Mouse (Mus musculus): ENCODE results near the gene Arhgef7. TPM values are rescaled to one million over a fixed set of nuclear protein-coding genes. Genes with fewer than 3 reads are reported as not detected.

Gene Arhgef7
- polyA plus RNA-seq, 1 experiment from 2014 or later = 73.1 TPM

- peaks cover 14% of the 10 kb centered on the region for H3K4me1 ChIP-seq
- no peak overlapping the region for H3K4me3 ChIP-seq
- H3K27ac ChIP-seq (replicated peaks) = no peak overlapping the region
- no peaks in the 10 kb centered on the region for H3K9me3 ChIP-seq
- H3K4me2 ChIP-seq (replicated peaks) = no peak overlapping the region
- H3K9ac ChIP-seq (replicated peaks) = no peak overlapping the region
- no peaks in the 10 kb centered on the region for H3K27me3 ChIP-seq
- H3K36me3 ChIP-seq = 0 out of 2 replicates have a peak, but pooled peaks cover 10% of the 10 kb centered on the region
- ATAC-seq (ENCODE audit: low FRiP score, low read depth) = no peak
- 86% methylated on average over 7 of the region's 7 CpGs for WGBS
Observed at GRCm38 (mm10) chr8:11770521-11771080, 43.1 kb downstream of the Arhgef7 start.

- Histone ChIP-seq H3K27me3 (no peaks in the 10 kb centered on the region), H3K4me3 (no peak overlapping the region), H3K36me3 (0 out of 2 replicates have a peak, but pooled peaks cover 10% of the 10 kb centered on the region), H3K9me3 (no peaks in the 10 kb centered on the region), H3K4me2 (replicated peaks) (no peak overlapping the region), H3K4me1 (peaks cover 21% of the 10 kb centered on the region), H3K9ac (replicated peaks) (no peak overlapping the region), H3K27ac (replicated peaks) (no peak overlapping the region)
- WGBS = 92% methylated on average over 5 of the region's 5 CpGs
- no peak for ATAC-seq (ENCODE audit: low FRiP score, low read depth)
Observed at GRCm38 (mm10) chr8:11771608-11772007, 44.1 kb downstream of the Arhgef7 start.

- H3K27ac ChIP-seq (replicated peaks) = 0 out of 2 replicates have a peak overlapping the region, but pooled peaks have one; percentile 4
- peaks cover 28% of the 10 kb centered on the region for H3K4me1 ChIP-seq
- H3K9me3 ChIP-seq = no peaks in the 10 kb centered on the region
- no peak for ATAC-seq (ENCODE audit: low FRiP score, low read depth)
- no peak overlapping the region for H3K9ac ChIP-seq (replicated peaks)
- H3K4me3 ChIP-seq = no peak overlapping the region
- 87% methylated on average over 17 of the region's 17 CpGs for WGBS
- no peaks in the 10 kb centered on the region for H3K27me3 ChIP-seq
- H3K4me2 ChIP-seq (replicated peaks) = no peak overlapping the region
- H3K36me3 ChIP-seq = no peaks in the 10 kb centered on the region
Observed at GRCm38 (mm10) chr8:11774195-11775076, 46.9 kb downstream of the Arhgef7 start.

- Histone ChIP-seq H3K4me1 (peaks cover 28% of the 10 kb centered on the region), H3K4me2 (replicated peaks) (no peak overlapping the region), H3K4me3 (no peak overlapping the region), H3K27me3 (no peaks in the 10 kb centered on the region), H3K9ac (replicated peaks) (no peak overlapping the region), H3K36me3 (no peaks in the 10 kb centered on the region; the same call in 1 of the 2 replicates), H3K9me3 (no peaks in the 10 kb centered on the region), H3K27ac (replicated peaks) (no peak overlapping the region)
- 74% methylated on average over 7 of the region's 7 CpGs for WGBS
- peak; percentile 56 for ATAC-seq (ENCODE audit: low FRiP score, low read depth)
Observed at GRCm38 (mm10) chr8:11775889-11776288, 48.4 kb downstream of the Arhgef7 start.

- ATAC-seq (ENCODE audit: low FRiP score, low read depth) = no peak
- WGBS = 91% methylated on average over 8 of the region's 8 CpGs
Observed at GRCm38 (mm10) chr8:11776451-11777180, 49.1 kb downstream of the Arhgef7 start.

GRCm38 (mm10) chr8:11777201-11777600 is 49.7 kb downstream of the Arhgef7 start:
- Histone ChIP-seq H3K9ac (replicated peaks) (no peak overlapping the region), H3K36me3 (peaks cover 11% of the 10 kb centered on the region), H3K4me2 (replicated peaks) (no peak overlapping the region), H3K9me3 (no peaks in the 10 kb centered on the region), H3K27me3 (no peaks in the 10 kb centered on the region), H3K4me3 (no peak overlapping the region), H3K4me1 (peaks cover 28% of the 10 kb centered on the region), H3K27ac (replicated peaks) (no peak overlapping the region)
- no peak for ATAC-seq (ENCODE audit: low FRiP score, low read depth)
- WGBS = 83% methylated on average over 10 of the region's 10 CpGs

More at GRCm38 (mm10) chr8:11776451-11777180, 49.1 kb downstream of the Arhgef7 start:
- Histone ChIP-seq H3K36me3 (peaks cover 5% of the 10 kb centered on the region), H3K27me3 (no peaks in the 10 kb centered on the region), H3K9ac (replicated peaks) (no peak overlapping the region), H3K9me3 (no peaks in the 10 kb centered on the region), H3K4me2 (replicated peaks) (no peak overlapping the region), H3K27ac (replicated peaks) (no peak overlapping the region), H3K4me3 (no peak overlapping the region), H3K4me1 (peaks cover 28% of the 10 kb centered on the region)

- peaks cover 26% of the 10 kb centered on the region for H3K36me3 ChIP-seq
- no peak overlapping the region for H3K27ac ChIP-seq (replicated peaks)
- no peak overlapping the region for H3K4me2 ChIP-seq (replicated peaks)
- WGBS = 88% methylated on average over 8 of the region's 8 CpGs
- H3K9ac ChIP-seq (replicated peaks) = no peak overlapping the region
- H3K4me1 ChIP-seq = peaks cover 26% of the 10 kb centered on the region
- no peaks in the 10 kb centered on the region for H3K27me3 ChIP-seq
- no peak for ATAC-seq (ENCODE audit: low FRiP score, low read depth)
- H3K4me3 ChIP-seq = no peak overlapping the region
- no peaks in the 10 kb centered on the region for H3K9me3 ChIP-seq
Observed at GRCm38 (mm10) chr8:11778646-11779433, 51.3 kb downstream of the Arhgef7 start.

GRCm38 (mm10) chr8:11779844-11780634 is 52.5 kb downstream of the Arhgef7 start:
- WGBS = 84% methylated on average over 10 of the region's 10 CpGs
- H3K9ac ChIP-seq (replicated peaks) = no peak overlapping the region

GRCm38 (mm10) chr8:11780641-11781040 is 53.1 kb downstream of the Arhgef7 start:
- H3K36me3 ChIP-seq = peaks cover 37% of the 10 kb centered on the region
- H3K4me2 ChIP-seq (replicated peaks) = no peak overlapping the region
- peaks cover 14% of the 10 kb centered on the region for H3K4me1 ChIP-seq
- WGBS = 88% methylated on average over 4 of the region's 4 CpGs
- no peaks in the 10 kb centered on the region for H3K27me3 ChIP-seq
- no peaks in the 10 kb centered on the region for H3K9me3 ChIP-seq
- H3K27ac ChIP-seq (replicated peaks) = no peak overlapping the region
- ATAC-seq (ENCODE audit: low FRiP score, low read depth) = no peak
- H3K9ac ChIP-seq (replicated peaks) = no peak overlapping the region
- H3K4me3 ChIP-seq = no peak overlapping the region

More at GRCm38 (mm10) chr8:11779844-11780634, 52.5 kb downstream of the Arhgef7 start:
- H3K4me3 ChIP-seq = no peak overlapping the region
- no peaks in the 10 kb centered on the region for H3K9me3 ChIP-seq
- no peaks in the 10 kb centered on the region for H3K27me3 ChIP-seq
- no peak for ATAC-seq (ENCODE audit: low FRiP score, low read depth)
- H3K36me3 ChIP-seq = peaks cover 31% of the 10 kb centered on the region
- no peak overlapping the region for H3K27ac ChIP-seq (replicated peaks)
- no peak overlapping the region for H3K4me2 ChIP-seq (replicated peaks)
- H3K4me1 ChIP-seq = peaks cover 14% of the 10 kb centered on the region

GRCm38 (mm10) chr8:11782607-11783006 is 55.1 kb downstream of the Arhgef7 start:
- no peak overlapping the region for H3K9ac ChIP-seq (replicated peaks)
- no peak overlapping the region for H3K4me2 ChIP-seq (replicated peaks)
- no peaks in the 10 kb centered on the region for H3K4me1 ChIP-seq
- H3K4me3 ChIP-seq = no peak overlapping the region
- H3K27me3 ChIP-seq = no peaks in the 10 kb centered on the region
- no peak for ATAC-seq (ENCODE audit: low FRiP score, low read depth)
- no peaks in the 10 kb centered on the region for H3K9me3 ChIP-seq
- WGBS = 92% methylated on average over 6 of the region's 6 CpGs
- H3K27ac ChIP-seq (replicated peaks) = no peak overlapping the region
- H3K36me3 ChIP-seq = peaks cover 52% of the 10 kb centered on the region
